In genomic region chr14:51989461-51989970, GRCm38 (mm10) we compare ENCODE assay signal across 10 mouse cellular contexts. TPM values are rescaled to one million over a fixed set of nuclear protein-coding genes. Genes with fewer than 3 reads are reported as not detected.
DNase-seq lines count a peak whose midpoint lies in the region; ATAC-seq and TF ChIP-seq lines count a peak whose summit lies in the region.
"Had no signal": no experiment of that assay in that cellular context is flagged by ENCODE, and none has a peak within 500 bp of the region (broad histone marks: within the 10 kb centered on the region; RNA-seq: fewer than 3 reads in every experiment).

No protein-coding gene starts in this region.

- 57% methylated on average over 12 of the region's 12 CpGs for WGBS in embryonic facial prominence, embryonic 12.5 days

- no peak overlapping the region for H3K4me2 ChIP-seq in embryonic facial prominence, embryonic 12.5 days (replicated peaks)

- no peaks in the 10 kb centered on the region; the same call in 1 of the 2 replicates for H3K79me2 ChIP-seq in MEL (ENCODE audit: control insufficient read depth, insufficient read depth, low read length, poor library complexity)

- no peak for TF ChIP-seq CTCF in MEL (IDR thresholded peaks at IDR 0.05 in 2 of 3, conservative IDR thresholded peaks at IDR 0.05 in 1 of 3; ENCODE audit: control insufficient read depth in 1 of 3, insufficient read depth in 1 of 3, low read depth in 2 of 3, low read length in 3 of 3, poor library complexity in 1 of 3, severe bottlenecking in 1 of 3)

- ATAC-seq in embryonic facial prominence, embryonic 12.5 days (ENCODE audit: insufficient number of reproducible peaks, insufficient read depth, low FRiP score, low TSS enrichment), result no peak
- ATAC-seq in megakaryocyte progenitor cell, adult 5-6 weeks (replicated peaks; ENCODE audit: poor library complexity), result peak; percentile 42

- no peak overlapping the region for H3K27ac ChIP-seq in MEL (ENCODE audit: control insufficient read depth, low read depth, low read length)
- peak overlapping the region; percentile 50; the same call in 1 of the 2 replicates for H3K27ac ChIP-seq in embryonic facial prominence, embryonic 12.5 days

- H3K36me3 ChIP-seq in MEL (ENCODE audit: control insufficient read depth in 1 of 2, insufficient read depth in 2 of 2, low read length in 2 of 2), result peaks cover 0 to 18% of the 10 kb centered on the region in 2 experiments; a peak in 2 of 4 replicates
- H3K36me3 ChIP-seq in embryonic facial prominence, embryonic 12.5 days, result peaks cover 72% of the 10 kb centered on the region

- peaks cover 2 to 11% of the 10 kb centered on the region in 2 experiments; a peak in 3 of 4 replicates for H3K4me1 ChIP-seq in MEL (ENCODE audit: control insufficient read depth in 1 of 2, insufficient read depth in 2 of 2, low read length in 2 of 2)
- H3K4me1 ChIP-seq in embryonic facial prominence, embryonic 12.5 days, result peaks cover 34% of the 10 kb centered on the region

- TF ChIP-seq RAD21 in MEL (IDR thresholded peaks at IDR 0.05; ENCODE audit: low read depth, low read length), result no peak

- H3K27me3 ChIP-seq in MEL (ENCODE audit: control insufficient read depth in 1 of 2, insufficient read depth in 2 of 2, low read length in 2 of 2), result no peaks in the 10 kb centered on the region
- H3K27me3 ChIP-seq in embryonic facial prominence, embryonic 12.5 days, result no peaks in the 10 kb centered on the region

- no peaks in the 10 kb centered on the region for H3K9me3 ChIP-seq in MEL (replicated peaks; ENCODE audit: insufficient read depth, low read length)
- no peaks in the 10 kb centered on the region for H3K9me3 ChIP-seq in embryonic facial prominence, embryonic 12.5 days

- H3K4me3 ChIP-seq in MEL (ENCODE audit: control insufficient read depth in 1 of 2, insufficient read depth in 1 of 2, low read depth in 2 of 2, low read length in 2 of 2), result no peak overlapping the region
- no peak overlapping the region for H3K4me3 ChIP-seq in embryonic facial prominence, embryonic 12.5 days
- H3K4me3 ChIP-seq: myocyte had no signal

- H3K9ac ChIP-seq in MEL (ENCODE audit: control insufficient read depth, low read depth, low read length, poor library complexity, severe bottlenecking), result no peak overlapping the region
- H3K9ac ChIP-seq in embryonic facial prominence, embryonic 12.5 days, result peak overlapping the region; percentile 20

- no peak for TF ChIP-seq POLR2A in MEL (IDR thresholded peaks at IDR 0.05; ENCODE audit: control insufficient read depth in 1 of 2, insufficient read depth in 1 of 2, low read depth in 1 of 2, low read length in 2 of 2, poor library complexity in 1 of 2)

- DNase-seq in layer of hippocampus, adult 9-11 months, result peak; percentile 48
- DNase-seq in layer of hippocampus, adult 18-20 months (ENCODE audit: low spot score in 2 of 2), result no peak
- DNase-seq in MEL (ENCODE audit: low read depth, low spot score), result peak; percentile 67
- DNase-seq in cerebellum, postnatal 4 days (ENCODE audit: low spot score in 2 of 2), result no peak
- no peak for DNase-seq in layer of hippocampus, adult 9-10 months (ENCODE audit: low spot score)
- DNase-seq: heart, postnatal 36 days; lung, adult 18-20 months had no signal

- no peak for TF ChIP-seq EP300 in MEL (IDR thresholded peaks at IDR 0.05; ENCODE audit: low read depth in 1 of 2, low read length in 2 of 2)

TF ChIP-seq in MEL, 35 proteins besides CTCF, POLR2A, EP300 and RAD21:
- no peak for TF ChIP-seq ZMIZ1 (IDR thresholded peaks at IDR 0.05; ENCODE audit: low read depth, low read length)
- TF ChIP-seq E2F4 (IDR thresholded peaks at IDR 0.05; ENCODE audit: borderline replicate concordance, low read depth, low read length), result no peak
- TF ChIP-seq SIN3A (IDR thresholded peaks at IDR 0.05; ENCODE audit: low read length), result no peak
- TF ChIP-seq TBP (IDR thresholded peaks at IDR 0.05; ENCODE audit: low read depth, low read length), result no peak
- TF ChIP-seq RCOR1 (IDR thresholded peaks at IDR 0.05; ENCODE audit: low read depth, low read length), result no peak
- no peak for TF ChIP-seq POLR2AphosphoS5 (IDR thresholded peaks at IDR 0.05; ENCODE audit: borderline replicate concordance, low read depth, low read length)
- TF ChIP-seq ZC3H11A (IDR thresholded peaks at IDR 0.05; ENCODE audit: low read depth, low read length), result no peak
- TF ChIP-seq CHD2 (IDR thresholded peaks at IDR 0.05; ENCODE audit: low read length), result no peak
- no peak for TF ChIP-seq USF2 (IDR thresholded peaks at IDR 0.05; ENCODE audit: borderline replicate concordance in 1 of 2, insufficient read depth in 1 of 2, low read depth in 1 of 2, low read length in 2 of 2)
- TF ChIP-seq HCFC1 (IDR thresholded peaks at IDR 0.05; ENCODE audit: low read depth, low read length), result no peak

RNA-seq across cellular contexts. Expression of gene Arhgef40, which starts 5.0 kb away (rescaled TPM):
- 10 to 100 TPM; 25.8 to 30.0 TPM for total RNA-seq in layer of hippocampus, adult 18-20 months (2021)
- total RNA-seq in MEL (2012; rRNA removed), result 6.4 and 9.9 TPM in 2 replicates
- polyA plus RNA-seq in MEL (2012; ENCODE audit: insufficient read depth in 1 of 2, insufficient read length in 2 of 2, low read depth in 1 of 2, low replicate concordance in 2 of 2, missing spikeins in 1 of 2), result 100 to 1,000 TPM in 1 of 2 experiments, 10 to 100 TPM in 1; 37.5 to 150 TPM
- 204 and 214 TPM in 2 replicates for polyA plus RNA-seq in embryonic facial prominence, embryonic 12.5 days (2016; fragmentation: Nextera tagmentation; extraction: Ambion mirVana)
- total RNA-seq in megakaryocyte progenitor cell, adult 5-6 weeks (2015), result 3.0 and 9.1 TPM in 2 replicates
- 5.0 and 15.2 TPM in 2 replicates for total RNA-seq in megakaryocyte progenitor cell, adult 5-6 weeks (2017)

RNA-seq across cellular contexts. Expression of gene Tmem253, which starts 25.9 kb away (rescaled TPM):
- total RNA-seq in layer of hippocampus, adult 18-20 months (2021), result under 1 TPM; 0.63 to 0.92 TPM
- total RNA-seq in MEL (2012; rRNA removed), result 0.39 and 0.46 TPM in 2 replicates
- polyA plus RNA-seq in MEL (2012; ENCODE audit: insufficient read depth in 1 of 2, insufficient read length in 2 of 2, low read depth in 1 of 2, low replicate concordance in 2 of 2, missing spikeins in 1 of 2), result 1 to 10 TPM in 1 of 2 experiments, not detected in 1; 3.6 TPM
- 0.51 and 0.63 TPM in 2 replicates for polyA plus RNA-seq in embryonic facial prominence, embryonic 12.5 days (2016; fragmentation: Nextera tagmentation; extraction: Ambion mirVana)
- 0.30 TPM in 1 of 2 replicates, not detected in the other for total RNA-seq in megakaryocyte progenitor cell, adult 5-6 weeks (2015)
- not detected in 2 replicates for total RNA-seq in megakaryocyte progenitor cell, adult 5-6 weeks (2017)

RNA-seq across cellular contexts. Expression of gene Zfp219, which starts 31.0 kb away (rescaled TPM):
- 10 to 100 TPM; 42.3 to 44.2 TPM for total RNA-seq in layer of hippocampus, adult 18-20 months (2021)
- total RNA-seq in MEL (2012; rRNA removed), result 32.1 and 36.3 TPM in 2 replicates
- polyA plus RNA-seq in MEL (2012; ENCODE audit: insufficient read depth in 1 of 2, insufficient read length in 2 of 2, low read depth in 1 of 2, low replicate concordance in 2 of 2, missing spikeins in 1 of 2), result 10 to 100 TPM in 1 of 2 experiments, not detected in 1; 46.9 TPM
- 56.7 and 60.6 TPM in 2 replicates for polyA plus RNA-seq in embryonic facial prominence, embryonic 12.5 days (2016; fragmentation: Nextera tagmentation; extraction: Ambion mirVana)
- total RNA-seq in megakaryocyte progenitor cell, adult 5-6 weeks (2015), result 6.5 and 8.5 TPM in 2 replicates
- 8.2 and 15.1 TPM in 2 replicates for total RNA-seq in megakaryocyte progenitor cell, adult 5-6 weeks (2017)

RNA-seq across cellular contexts. Expression of gene Olfr221, which starts 52.7 kb away (rescaled TPM):
- not detected for total RNA-seq in layer of hippocampus, adult 18-20 months (2021)
- total RNA-seq in MEL (2012; rRNA removed), result not detected in 2 replicates
- not detected for polyA plus RNA-seq in MEL (2012; ENCODE audit: insufficient read depth in 1 of 2, insufficient read length in 2 of 2, low read depth in 1 of 2, low replicate concordance in 2 of 2, missing spikeins in 1 of 2)
- polyA plus RNA-seq in embryonic facial prominence, embryonic 12.5 days (2016; fragmentation: Nextera tagmentation; extraction: Ambion mirVana), result not detected in 2 replicates
- not detected in 2 replicates for total RNA-seq in megakaryocyte progenitor cell, adult 5-6 weeks (2015)
- not detected in 2 replicates for total RNA-seq in megakaryocyte progenitor cell, adult 5-6 weeks (2017)
- total RNA-seq: heart, postnatal 36 days had no signal
- polyA plus RNA-seq: myocyte had no signal

Comparison
In these comparisons a context has a peak if more than half of its experiments do, and no peak if none do; other contexts are left out.
1. DNase-seq: peak in layer of hippocampus, adult 9-11 months (single experiment) and MEL (single experiment); none in layer of hippocampus, adult 18-20 months (0 of 2), cerebellum, postnatal 4 days (0 of 2) and layer of hippocampus, adult 9-10 months (single experiment).